Mouse (Mus musculus) heart, postnatal 14 days (tissue): ENCODE measurements around the gene Gprc5b. TPM values are rescaled to one million over a fixed set of nuclear protein-coding genes. Genes with fewer than 3 reads are reported as not detected.

ENCODE experiments used
- DNase-seq, 2 experiments: peaks; one replicate each; pipeline ENCODE4 v3.0.0; 2021 to 2022
- intact Hi-C: fragments of 180-260 bp; cut with DNase I; formaldehyde crosslinking; loops from one replicate; pipeline ENCODE4 v1.15.1; 2025
- total RNA-seq, 2 experiments: library from RNA; stranded (reverse); gene quantifications; 2 replicates each; pipeline ENCODE4 v1.2.3; 2021

Gprc5b gene
- total RNA-seq, 2 experiments from 2014 or later, result 17.8 to 20.4 TPM

GRCm38 (mm10) chr7:118959209-118959608 lies 35.8 kb downstream of the Gprc5b start:
- intact Hi-C loops, result no loop called here
- DNase-seq, result no peak

- intact Hi-C loops, result no loop called here
- DNase-seq, result no peak
Measured at GRCm38 (mm10) chr7:118956616-118957246, 38.3 kb downstream of the Gprc5b start.

GRCm38 (mm10) chr7:118954968-118955367 lies 40.0 kb downstream of the Gprc5b start:
- intact Hi-C loops, result no loop called here
- no peak for DNase-seq

- DNase-seq, result no peak
- intact Hi-C loops, result no loop called here
Measured at GRCm38 (mm10) chr7:118953626-118954282, 41.3 kb downstream of the Gprc5b start.

GRCm38 (mm10) chr7:118949749-118950148 lies 45.3 kb downstream of the Gprc5b start:
- DNase-seq, result no peak
- intact Hi-C loops, result no loop called here

DNA sequence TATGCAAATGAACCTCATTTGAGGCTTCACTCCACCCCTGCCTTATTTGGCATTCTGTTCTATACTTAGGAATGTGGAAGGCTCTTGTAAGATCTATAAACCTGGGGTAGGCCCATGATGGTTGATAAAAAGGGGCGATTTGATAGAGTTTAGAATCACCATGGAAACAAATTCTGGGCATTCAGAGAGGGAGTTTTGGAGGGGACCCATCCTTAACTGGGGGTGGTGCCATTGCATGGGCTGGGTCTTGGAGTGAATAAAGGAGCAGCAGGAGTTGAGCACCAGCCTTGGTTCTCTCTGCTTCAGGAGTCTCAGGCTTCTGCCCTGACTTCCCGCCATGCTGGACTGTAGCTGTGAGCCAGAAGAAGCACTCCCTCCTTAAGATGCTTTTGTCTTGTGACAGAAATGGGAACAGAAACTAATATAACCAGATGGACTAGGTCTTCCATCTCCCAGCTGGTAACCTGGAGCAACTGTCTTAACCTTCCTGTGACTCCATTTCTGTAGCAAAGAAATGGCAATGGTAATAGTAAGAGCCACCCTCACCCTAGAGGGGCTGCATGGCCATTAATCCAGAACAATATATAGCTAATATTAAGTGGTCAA lies 46.2 kb downstream of the Gprc5b start:
- DNase-seq, result no peak
- intact Hi-C loops, result no loop called here

DNA sequence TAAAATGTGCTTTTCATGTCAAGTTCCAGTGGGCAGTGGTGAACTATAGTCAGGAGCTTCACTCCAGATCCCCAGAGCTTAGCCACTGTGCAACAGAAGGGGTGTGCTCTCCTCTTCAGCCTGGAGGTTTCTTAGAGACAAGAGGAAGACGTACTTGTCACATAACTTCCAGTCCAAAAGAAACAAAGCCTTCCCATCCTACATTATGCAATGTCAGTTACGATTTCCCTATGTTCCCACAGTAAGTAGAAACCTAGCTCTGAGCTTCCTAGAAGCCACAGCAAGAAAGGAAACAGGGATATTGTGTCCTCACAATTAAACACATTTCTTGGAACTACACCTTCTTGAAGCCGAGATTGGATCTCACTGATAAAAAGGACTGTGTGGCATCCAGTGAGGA lies 47.8 kb downstream of the Gprc5b start:
- DNase-seq, result no peak
- intact Hi-C loops, result no loop called here

DNA sequence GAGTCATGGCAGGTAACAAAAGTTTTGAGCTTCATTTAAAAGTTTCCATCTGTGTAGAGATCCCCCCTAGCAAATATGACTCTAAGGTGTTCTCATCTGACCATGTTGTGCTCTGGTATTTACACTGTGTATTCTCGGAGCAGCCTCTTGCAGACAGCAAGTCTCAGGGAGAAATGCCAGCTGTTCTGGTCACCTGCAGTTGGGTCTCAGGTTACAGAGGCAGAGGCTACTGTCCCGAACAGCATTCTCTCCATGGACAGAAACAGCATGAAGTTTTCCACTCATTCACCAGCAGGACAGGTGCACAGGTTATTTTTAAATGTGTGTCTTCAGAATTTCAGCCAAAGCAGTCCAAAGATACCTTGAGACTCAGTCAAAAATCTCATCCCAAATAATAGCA lies 50.1 kb downstream of the Gprc5b start:
- intact Hi-C loops, result no loop called here
- DNase-seq, result no peak

GRCm38 (mm10) chr7:118943170-118943569 lies 51.8 kb downstream of the Gprc5b start:
- no peak for DNase-seq
- intact Hi-C loops, result no loop called here

- no peak for DNase-seq
- intact Hi-C loops, result no loop called here
Measured at GRCm38 (mm10) chr7:118942297-118942696, 52.7 kb downstream of the Gprc5b start.

GRCm38 (mm10) chr7:118937469-118938387 lies 57.3 kb downstream of the Gprc5b start:
- intact Hi-C loops, result no loop called here
- no peak for DNase-seq

GRCm38 (mm10) chr7:118936844-118937243 lies 58.2 kb downstream of the Gprc5b start:
- no peak for DNase-seq
- intact Hi-C loops, result no loop called here

DNA sequence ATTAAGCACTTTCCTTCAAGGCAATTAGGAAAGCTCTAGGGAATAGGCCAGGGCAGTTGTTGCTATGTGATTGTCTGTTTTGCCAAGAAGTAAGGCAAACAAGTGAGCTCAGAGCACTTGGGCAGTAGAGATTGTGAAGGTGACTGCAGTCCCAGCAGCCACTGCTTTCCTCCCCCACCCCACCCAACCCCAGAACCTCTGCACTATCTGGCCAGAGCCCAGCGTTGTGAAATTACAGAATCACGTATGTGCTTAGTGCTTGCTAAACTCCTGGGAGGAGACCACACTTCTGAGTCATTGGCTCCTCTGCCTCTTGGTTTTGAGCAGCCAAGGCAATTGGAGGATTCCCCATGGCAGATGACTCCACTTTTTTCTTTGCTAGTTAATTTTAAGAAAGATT lies 59.7 kb downstream of the Gprc5b start:
- peak; percentile 63 to 66 for DNase-seq
- intact Hi-C loops, result no loop called here

DNA sequence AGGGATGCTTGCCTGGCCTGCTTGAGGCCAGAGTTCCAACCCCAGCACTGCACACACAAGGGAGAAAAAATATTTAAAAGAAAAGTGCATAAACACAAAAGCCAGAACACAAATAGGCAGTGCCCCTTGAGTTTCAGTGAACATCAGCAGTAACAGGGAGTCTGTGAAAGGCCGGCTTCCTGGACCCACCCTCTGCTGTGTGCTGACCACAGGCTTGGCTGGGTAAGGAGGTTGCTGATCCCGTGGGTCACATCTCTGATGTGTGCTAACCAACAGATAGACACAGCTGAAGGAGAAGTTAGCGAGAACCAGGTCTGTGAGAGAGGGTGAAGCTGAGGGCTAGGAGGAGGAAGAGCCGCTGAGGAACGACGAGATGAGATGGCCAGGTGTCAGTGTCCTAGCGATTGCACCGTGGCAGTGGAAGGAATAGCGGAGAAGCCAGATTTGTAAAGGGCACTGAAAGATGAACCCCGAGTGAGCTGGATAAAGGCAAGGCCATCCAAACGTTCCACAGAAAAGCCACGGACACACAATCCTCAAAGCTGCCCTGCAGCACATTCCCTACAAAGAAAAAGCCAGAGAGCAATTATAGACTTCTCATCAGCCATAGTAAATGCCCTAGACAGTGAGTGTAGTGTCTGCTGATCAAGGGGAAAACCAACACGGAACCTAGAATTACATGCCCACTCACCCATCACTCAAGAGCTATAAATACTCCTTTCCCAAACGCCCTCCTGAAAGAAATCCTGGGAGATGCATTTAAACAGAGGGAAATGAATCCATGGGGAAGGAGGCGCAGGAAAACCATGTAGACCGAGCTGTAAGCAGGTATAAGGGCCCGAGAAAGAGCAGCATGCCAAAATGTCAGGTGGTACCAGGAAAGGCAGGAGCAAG lies 63.3 kb downstream of the Gprc5b start:
- no peak for DNase-seq
- intact Hi-C loops, result no loop called here

DNA sequence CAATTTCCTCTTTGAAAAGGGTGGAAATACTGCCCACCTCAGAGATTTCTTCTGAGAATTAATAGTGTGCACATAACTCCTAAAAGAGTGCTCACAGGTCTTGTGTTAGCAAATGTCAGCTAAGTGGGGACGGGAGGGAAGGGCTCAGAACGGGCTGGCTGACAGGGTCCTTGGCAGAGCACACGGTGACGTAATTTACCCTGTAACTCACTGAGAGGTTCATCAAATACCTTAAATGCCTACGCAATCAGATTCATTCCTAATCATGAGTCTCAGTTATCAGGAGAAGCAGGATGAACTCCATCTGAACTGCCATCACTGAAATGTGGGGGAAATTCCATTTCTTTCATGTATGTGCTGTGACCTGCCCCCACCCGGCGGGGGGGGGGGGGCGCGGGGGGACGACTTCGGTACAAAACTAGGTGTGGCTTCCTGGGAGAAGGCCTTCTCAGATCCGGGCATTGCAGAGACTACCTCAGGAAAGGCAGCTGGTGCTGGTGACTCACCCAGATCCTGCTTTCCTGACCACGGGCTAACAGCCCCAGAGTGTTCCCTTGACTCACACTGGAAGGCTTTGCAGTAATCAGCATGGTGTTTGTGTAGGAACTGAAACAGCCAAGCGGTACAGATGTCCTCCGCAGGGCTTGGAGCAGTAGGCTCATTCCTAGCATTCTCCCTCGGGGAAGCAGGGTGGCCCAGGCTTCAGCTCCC lies 65.3 kb downstream of the Gprc5b start:
- intact Hi-C loops, result loop anchor here (5.0 kb wide), 1 partner anchor 72 kb away; the partner anchor contains the start of genes Iqck and Knop1
- DNase-seq, result peak; percentile 56 to 57

DNA sequence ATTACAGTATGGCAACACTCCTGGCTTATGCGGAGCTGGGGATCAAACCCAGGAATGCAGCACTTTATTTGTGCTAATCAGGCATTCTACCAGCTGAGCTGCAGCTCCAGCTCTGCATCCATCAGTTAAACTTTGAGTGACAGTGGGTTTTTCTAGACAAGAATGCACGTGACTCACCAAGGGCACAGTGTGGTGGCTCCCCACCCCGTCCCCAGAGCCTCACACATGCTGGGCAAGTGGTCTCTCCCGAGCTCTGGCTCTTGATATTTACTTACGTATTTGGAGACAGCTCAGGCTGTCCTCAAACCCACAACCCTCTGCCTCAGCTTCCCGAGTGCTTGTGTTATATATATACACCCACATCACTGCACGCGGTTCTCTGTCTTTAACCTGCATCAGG lies 66.1 kb downstream of the Gprc5b start:
- no peak for DNase-seq
- intact Hi-C loops, result loop anchor here (5.0 kb wide), 1 partner anchor 72 kb away; the partner anchor contains the start of genes Iqck and Knop1

DNA sequence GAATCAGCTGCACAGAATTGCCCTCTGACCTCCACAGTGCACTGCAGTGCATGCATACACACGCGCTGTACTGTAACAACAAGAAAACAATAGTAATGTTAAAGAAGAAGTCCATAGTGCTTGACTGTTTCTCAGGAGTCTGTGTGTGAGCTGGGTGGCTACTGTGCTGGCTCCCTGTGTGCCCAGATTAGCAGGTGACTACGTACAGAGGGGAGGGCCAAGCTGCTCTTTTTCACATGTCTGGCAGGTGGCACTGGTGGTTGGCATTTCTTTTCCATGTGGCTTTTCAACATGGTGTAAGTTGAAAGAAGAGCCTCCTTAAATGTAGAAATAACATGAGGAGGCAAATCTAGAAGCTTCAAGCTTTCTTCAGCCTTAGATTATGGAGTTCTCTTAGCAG lies 66.7 kb downstream of the Gprc5b start:
- DNase-seq, result no peak
- intact Hi-C loops, result loop anchor here (5.0 kb wide), 1 partner anchor 71 kb away; the partner anchor contains the start of genes Iqck and Knop1

DNA sequence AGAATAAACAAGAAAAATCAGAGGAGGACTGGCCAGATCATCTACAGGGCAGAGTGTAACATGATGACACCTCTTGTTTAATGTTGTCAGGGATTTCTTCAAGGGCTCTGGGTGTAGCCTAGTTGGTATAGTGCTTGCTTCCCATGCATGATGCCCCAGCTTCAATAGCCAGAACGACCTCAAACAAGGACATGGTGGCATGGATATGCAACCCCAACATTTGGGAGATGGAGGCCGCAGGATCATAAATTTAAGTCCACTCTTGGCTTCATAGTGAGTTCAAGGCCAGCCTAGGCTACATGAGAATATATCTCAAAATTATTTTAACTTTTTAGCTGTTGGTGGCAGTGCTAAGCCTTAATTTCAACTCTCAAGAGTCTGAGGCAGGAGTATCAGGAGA lies 67.7 kb downstream of the Gprc5b start:
- no peak for DNase-seq
- intact Hi-C loops, result loop anchor here (5.0 kb wide), 1 partner anchor 70 kb away; the partner anchor contains the start of genes Iqck and Knop1
